Mouse (Mus musculus) thymus, postnatal 25 days (tissue): ENCODE measurements around the gene Ankfn1.

Source experiments
- DNase-seq: peaks from one replicate; pipeline ENCODE4 v3.0.0; 2022

The Ankfn1 gene

DNA sequence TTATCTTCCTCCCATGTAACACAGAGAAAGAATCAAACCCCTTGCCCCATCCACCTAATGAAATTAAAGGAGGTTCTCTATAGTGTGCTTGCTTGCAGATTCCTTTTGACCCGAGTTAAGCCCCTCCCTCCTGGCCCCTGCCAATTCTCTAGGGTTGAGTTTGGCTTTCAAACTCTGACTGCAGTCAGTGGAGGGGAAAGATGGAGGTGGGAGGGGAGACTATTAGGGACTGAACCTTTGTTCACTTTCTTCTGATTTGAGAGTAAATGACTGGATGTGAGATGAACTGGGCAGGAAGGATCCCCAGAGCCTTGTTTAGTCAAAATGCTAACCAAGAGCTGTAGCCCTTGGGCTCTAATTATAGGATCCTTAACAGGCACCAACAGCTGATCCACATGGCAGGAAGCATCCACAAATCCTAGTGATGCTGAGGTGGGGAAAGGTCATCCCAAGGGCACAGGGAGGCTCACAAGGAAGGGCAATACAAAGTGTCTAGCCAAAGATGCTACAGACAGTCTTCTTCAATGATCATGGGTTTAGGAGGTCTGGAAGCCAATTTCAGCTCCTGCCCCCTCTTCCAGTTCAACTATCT is 103.4 kb downstream of the Ankfn1 start:
- no peak for DNase-seq

GRCm38 (mm10) chr11:89672510-89673085 is 104.9 kb downstream of the Ankfn1 start:
- DNase-seq = no peak

- DNase-seq = no peak
Measured at GRCm38 (mm10) chr11:89665170-89665880, 112.1 kb downstream of the Ankfn1 start.

DNA sequence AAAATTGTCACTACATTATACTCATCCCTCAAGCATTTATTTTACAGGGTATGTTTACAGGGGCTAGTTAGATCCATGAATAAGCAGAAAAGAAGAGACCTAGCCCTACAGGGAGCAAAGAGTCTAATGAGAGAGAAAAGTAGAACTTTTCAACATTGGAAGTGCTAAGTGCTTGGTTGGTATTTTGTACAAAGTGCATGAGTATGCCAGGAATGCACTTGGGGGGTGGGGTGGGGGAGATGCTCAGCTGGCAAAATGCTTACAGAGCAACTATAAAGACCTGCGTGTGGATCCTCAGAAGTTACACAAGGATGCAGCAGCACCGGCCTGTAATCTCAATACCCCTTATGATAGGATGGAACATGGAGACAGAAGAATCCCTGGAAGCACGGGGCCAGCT is 118.4 kb downstream of the Ankfn1 start:
- no peak for DNase-seq

DNA sequence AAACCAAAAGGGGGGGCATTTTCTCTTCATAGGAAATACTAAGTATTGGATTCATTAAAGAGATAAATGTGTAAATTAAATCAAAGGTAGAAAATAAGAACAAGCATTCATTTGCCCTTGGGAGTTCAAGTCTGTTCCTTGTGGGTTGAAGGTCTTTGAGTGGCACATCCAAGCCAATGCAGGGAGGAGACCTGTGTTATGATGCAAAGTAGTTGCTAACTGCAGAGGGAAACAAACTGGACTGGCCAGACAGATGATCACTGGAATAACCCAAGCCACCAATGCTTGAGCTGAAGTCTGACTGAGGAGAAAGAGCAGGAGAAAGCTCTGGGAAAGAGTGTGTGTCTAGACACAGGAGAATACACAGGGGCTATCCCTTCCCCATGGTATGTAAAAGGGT is 120.9 kb downstream of the Ankfn1 start:
- no peak for DNase-seq

GRCm38 (mm10) chr11:89635740-89636139 is 141.7 kb downstream of the Ankfn1 start:
- no peak for DNase-seq

DNA sequence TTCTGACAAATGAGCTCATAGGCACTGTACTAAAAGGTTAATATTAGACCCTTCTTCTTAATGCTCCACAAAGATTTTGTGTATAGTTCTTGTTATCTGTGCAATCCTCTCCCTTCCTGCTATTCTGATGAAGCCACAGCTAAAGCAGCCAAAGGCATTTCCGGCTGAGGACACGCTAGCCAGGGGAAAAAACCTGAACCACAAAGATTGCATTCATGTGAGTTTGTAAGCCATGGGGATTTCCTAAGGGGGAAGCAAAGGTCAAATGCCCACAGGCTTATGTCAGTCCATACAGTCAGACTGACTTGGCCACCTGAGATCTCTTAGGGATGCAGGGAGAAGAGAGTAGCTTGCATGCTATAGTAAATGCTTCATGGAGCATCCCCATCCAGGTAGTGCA is 146.1 kb downstream of the Ankfn1 start:
- DNase-seq = no peak

DNA sequence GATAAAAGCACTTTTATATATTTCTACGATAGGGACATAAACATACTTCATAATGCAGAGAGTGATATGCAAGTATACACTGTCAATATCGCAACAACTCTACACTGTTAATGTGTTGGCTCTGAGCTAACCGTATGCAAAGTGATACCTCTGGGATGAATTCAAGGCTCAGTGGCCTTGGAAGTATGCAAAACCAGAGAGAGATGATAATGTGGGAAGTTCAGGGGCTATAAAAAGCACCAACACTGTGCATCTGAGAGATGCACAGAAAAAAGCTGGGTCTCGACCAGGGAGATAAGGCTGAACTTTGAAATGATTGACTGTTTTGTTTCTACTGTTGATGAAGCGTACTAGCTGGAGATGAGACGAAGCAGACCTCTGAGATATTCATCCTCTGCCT is 148.9 kb downstream of the Ankfn1 start:
- DNase-seq = no peak

DNA sequence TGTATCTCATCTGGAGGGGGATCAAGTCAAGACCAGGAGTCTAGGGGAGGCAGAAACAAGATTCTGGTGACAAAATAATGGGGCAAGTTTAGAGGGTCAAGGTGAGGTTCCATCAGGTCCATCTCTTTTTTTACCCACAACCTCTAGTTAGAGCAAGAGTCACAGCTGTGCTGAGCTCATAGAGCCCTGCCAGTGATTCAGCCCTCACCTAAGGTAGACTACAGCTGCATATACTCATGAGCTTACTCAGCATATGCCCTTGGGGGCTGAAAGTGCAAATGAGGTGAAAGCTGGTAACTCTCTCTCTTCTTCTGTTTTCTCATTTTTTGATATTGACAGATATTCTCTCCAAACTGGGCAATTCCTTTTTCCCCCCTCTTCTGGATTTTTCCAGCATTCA is 150.2 kb downstream of the Ankfn1 start:
- no peak for DNase-seq

DNA sequence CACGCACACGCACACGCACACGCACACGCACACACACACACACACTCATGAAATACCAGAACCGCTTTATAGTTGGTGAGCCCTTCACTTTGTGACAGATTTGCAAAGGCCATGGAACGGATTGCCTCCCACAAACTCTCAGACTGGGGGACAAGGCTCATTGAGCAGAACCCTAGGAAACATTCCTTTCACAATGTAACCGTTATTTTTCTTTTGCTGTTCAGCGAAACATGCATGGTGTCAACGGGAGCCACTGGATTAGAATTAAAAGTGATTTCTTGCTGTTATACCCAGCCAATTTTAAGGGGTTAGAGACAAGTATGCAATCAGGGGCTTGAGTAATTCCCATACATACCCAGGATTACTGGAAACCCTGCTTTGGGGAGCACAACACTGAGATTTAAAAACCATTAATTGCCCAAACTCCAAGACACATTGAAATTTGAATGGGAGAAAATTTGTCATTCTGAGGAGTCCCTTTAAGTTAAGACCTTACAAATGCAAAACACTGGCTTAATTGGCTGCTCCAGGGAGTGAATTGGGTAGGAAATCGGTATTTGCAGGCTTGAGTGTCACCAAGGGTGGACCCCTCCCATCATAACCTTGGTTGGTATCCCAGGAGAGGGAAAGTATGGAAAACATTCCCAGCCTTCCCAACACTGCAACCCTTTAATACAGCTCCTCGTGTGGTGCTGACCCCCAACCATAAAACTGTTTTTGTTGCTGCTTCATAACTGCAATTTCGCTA is 153.6 kb downstream of the Ankfn1 start:
- no peak for DNase-seq

DNA sequence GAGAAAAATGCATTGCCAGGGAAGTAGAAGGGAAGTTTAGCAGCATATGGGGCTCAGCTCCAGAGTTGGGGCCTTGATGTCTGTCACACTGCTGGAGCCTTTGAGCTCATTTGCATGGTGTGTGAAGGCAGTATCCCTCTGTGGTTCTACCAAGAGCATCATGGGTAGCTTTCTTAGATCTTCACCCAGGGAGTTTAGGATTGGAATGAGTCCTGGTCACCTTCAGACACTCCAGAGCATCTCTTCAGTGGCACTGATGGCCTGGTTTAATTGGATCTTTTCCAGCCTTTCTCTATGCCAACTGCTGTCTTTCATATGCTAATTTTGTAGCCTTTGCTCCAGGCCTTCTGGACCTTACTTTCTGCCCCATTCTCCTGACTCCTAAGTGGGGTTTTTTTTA is 157.5 kb downstream of the Ankfn1 start:
- no peak for DNase-seq

DNA sequence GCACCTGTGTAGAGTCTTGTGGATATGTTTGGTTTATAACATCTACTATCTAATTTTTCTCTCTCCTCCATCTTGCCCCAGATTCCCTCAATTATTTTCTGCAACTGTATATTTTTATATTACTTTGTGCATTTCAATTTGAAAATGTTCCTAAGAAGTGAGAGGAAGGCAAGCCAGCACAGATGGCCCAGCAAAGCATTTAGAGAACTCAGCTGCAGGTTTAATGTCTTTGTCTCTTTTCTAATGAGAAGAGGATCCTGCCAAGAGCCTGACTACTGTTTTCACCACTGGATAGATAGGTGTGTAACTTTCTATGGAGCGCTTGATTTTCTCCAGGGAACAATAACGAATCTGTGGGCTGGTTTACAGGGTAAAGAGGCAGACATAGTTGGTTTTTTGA is 161.6 kb downstream of the Ankfn1 start:
- DNase-seq = no peak

DNA sequence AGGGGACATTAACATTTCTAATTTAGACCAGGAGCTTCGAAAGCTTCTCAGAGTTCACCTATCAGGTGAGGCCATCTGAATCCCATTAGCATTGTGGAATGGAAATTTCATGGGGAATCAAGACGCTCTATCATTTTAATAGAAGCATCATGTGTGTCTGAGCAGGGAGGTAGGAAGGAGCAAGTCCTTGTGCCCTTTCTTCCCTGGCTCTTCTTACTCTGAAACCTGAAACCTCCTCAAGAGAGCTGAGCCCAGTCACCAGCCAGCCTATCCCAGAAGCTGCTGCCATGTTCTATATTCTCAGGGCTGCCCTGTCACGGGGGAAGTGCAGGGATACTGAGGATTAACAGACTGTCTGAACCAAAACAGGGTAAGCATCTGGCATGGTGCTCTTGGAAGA is 165.9 kb downstream of the Ankfn1 start:
- DNase-seq = no peak

- DNase-seq = no peak
Measured at GRCm38 (mm10) chr11:89608071-89608470, 169.4 kb downstream of the Ankfn1 start.

DNA sequence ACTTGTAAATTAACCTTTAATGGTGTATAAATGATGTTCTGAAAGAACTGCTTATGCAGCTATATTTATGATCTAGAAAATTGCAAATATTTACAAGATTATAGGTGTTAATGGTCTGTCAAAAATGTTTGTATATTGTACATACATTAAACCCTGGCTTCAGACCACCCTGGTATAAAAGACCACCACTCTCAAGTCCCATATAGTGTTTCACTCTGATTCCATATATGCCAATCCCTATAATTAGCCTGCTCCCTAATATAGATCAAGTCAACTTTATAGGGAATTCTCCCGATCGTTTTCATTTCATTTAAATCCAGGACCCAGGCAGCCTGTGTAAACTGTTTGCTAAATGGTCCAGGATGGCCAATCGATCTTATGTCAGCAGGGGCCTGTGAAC is 170.2 kb downstream of the Ankfn1 start:
- DNase-seq = no peak

DNA sequence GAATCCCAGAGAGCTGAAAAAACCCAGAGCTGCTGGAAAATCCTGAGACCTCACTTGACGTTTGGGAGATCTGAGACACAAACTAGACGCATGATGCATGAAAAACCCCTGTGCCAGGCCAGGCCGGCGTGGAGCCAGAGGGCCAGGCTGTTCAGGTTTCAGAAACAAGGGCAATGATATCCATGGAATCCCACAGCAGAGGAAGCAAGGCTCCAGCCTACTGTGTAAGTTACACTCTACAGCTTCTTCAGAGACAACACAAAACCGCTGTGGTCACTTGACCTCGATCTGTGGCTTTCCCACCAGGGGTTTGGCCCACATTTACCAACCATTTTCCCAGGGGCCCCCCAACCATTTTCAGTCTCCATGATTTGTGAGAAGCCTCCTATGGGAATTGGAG is 171.1 kb downstream of the Ankfn1 start:
- no peak for DNase-seq

DNA sequence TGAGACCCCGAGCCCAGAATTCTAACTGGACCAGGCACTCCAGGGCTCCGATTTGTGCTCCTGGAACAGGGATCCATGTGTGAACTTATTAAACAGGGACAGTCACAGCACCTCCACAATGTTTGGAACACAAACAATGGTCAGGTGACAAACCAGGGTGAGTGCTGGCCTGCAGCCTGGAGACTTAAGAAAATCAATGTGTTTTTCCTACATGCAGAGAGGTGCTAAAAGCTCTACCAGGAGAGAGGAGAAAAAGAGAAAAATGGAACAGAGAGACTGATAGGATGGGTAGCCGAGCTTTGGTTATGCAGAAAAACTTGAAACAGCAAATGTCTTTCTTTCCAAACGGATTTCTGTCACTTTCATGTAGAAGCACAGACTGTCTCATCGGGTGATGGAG is 174.5 kb downstream of the Ankfn1 start:
- no peak for DNase-seq

GRCm38 (mm10) chr11:89600921-89601515 is 176.4 kb downstream of the Ankfn1 start:
- no peak for DNase-seq

DNA sequence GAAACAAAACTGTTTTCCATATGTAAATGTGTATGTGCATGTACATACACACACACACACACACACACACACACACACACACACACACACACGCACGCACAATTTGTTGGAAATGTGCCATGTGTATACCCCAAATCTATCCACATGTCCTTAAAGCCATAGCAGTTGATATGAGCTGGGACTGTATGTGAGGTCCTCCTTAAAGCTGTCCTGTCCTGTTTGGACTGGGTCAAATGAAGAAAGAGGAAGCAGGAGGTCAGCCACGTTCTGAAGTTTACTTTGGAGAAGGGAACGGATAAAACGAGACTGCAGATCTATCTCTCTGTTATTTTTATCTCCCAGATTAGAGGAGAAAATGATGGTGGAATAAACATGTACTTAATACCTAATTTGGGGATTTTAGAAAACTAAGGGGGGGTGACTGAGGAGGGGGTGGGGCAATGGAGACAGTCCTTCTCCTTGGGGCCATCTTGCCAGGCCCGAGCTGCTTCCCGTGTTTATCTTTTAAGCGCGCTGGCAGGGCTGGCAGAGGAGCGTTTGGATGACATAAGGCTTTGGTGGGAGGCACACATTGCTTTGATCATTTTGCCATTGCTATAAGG is 187.1 kb downstream of the Ankfn1 start:
- DNase-seq = no peak

GRCm38 (mm10) chr11:89586341-89586740 is 191.1 kb downstream of the Ankfn1 start:
- DNase-seq = no peak

- no peak for DNase-seq
Measured at GRCm38 (mm10) chr11:89579826-89580225, 197.6 kb downstream of the Ankfn1 start.

GRCm38 (mm10) chr11:89579111-89579510 is 198.3 kb downstream of the Ankfn1 start:
- DNase-seq = no peak

- no peak for DNase-seq
Measured at GRCm38 (mm10) chr11:89574269-89574838, 203.1 kb downstream of the Ankfn1 start.
